Mouse (Mus musculus) liver, embryonic 11.5 days (tissue): ENCODE measurements around the gene Strip2. TPM values are rescaled to one million over a fixed set of nuclear protein-coding genes. Genes with fewer than 3 reads are reported as not detected.

Experiments
- ATAC-seq: fragments of 200-750 bp; cut with Nextera tagmentation; replicated peaks from 2 replicates; pipeline ENCODE4 v1.8.0; 2017; ENCODE audit warnings: moderate number of reproducible peaks, mild to moderate bottlenecking, moderate TSS enrichment, moderate library complexity; ENCODE audit not compliant: low FRiP score
- DNase-seq: peaks from one replicate; pipeline ENCODE4 v3.0.0-alpha.2; 2017; ENCODE audit warnings: low spot score
- H3K27ac ChIP-seq: fragments of 300-500 bp; sonication (generic); 2 replicates; pipeline ENCODE4 v1.5.1; 2014; ENCODE audit warnings: mild to moderate bottlenecking, low read depth, low read length, control low read depth
- H3K27me3 ChIP-seq: fragments of 300-500 bp; sonication (generic); replicated peaks from 2 replicates; pipeline ENCODE4 v1.6.1; 2014; ENCODE audit warnings: low read length, mixed read lengths; ENCODE audit not compliant: control insufficient read depth, insufficient read depth
- H3K36me3 ChIP-seq: fragments of 300-500 bp; sonication (generic); 2 replicates; pipeline ENCODE4 v1.6.1; 2014; ENCODE audit warnings: mild to moderate bottlenecking, low read length, moderate library complexity, mixed read lengths; ENCODE audit not compliant: control insufficient read depth, insufficient read depth
- H3K4me1 ChIP-seq: fragments of 300-500 bp; sonication (generic); replicated peaks from 2 replicates; pipeline ENCODE4 v1.6.1; 2014; ENCODE audit warnings: low read length, mixed read lengths; ENCODE audit not compliant: control insufficient read depth, insufficient read depth
- H3K4me2 ChIP-seq: fragments of 300-500 bp; sonication (generic); 2 replicates; pipeline ENCODE4 v1.6.1; 2014; ENCODE audit warnings: mild to moderate bottlenecking, control low read depth, moderate library complexity
- H3K4me3 ChIP-seq: fragments of 300-500 bp; sonication (generic); 2 replicates; pipeline ENCODE4 v1.5.1; 2014; ENCODE audit warnings: low read depth, low read length, control low read depth
- H3K9ac ChIP-seq: fragments of 300-500 bp; sonication (generic); 2 replicates; pipeline ENCODE4 v1.6.1; 2014; ENCODE audit warnings: low read depth, low read length, control low read depth
- H3K9me3 ChIP-seq: fragments of 300-500 bp; sonication (generic); 2 replicates; pipeline ENCODE4 v1.6.1; 2016; ENCODE audit warnings: low read length, inconsistent platforms, mixed read lengths; ENCODE audit not compliant: control insufficient read depth
- WGBS: fragments of 180-500 bp; shearing (Covaris S2); extraction: QIAGEN DNeasy Blood & Tissue Kit; methylation state at CpG from one replicate; pipeline ENCODE4 v1.1.7; 2014; 5-methylcytosine and 5-hydroxymethylcytosine counted together
- polyA plus RNA-seq: library from polyadenylated mRNA; unstranded; fragments of >200 nt; fragmentation: Nextera tagmentation; extraction: Ambion mirVana; gene quantifications from 2 replicates; pipeline ENCODE4 v1.2.1, GENCODE M21; 2014

Gene Strip2
- polyA plus RNA-seq, 1 experiment from 2014 or later, result 0.51 TPM

DNA sequence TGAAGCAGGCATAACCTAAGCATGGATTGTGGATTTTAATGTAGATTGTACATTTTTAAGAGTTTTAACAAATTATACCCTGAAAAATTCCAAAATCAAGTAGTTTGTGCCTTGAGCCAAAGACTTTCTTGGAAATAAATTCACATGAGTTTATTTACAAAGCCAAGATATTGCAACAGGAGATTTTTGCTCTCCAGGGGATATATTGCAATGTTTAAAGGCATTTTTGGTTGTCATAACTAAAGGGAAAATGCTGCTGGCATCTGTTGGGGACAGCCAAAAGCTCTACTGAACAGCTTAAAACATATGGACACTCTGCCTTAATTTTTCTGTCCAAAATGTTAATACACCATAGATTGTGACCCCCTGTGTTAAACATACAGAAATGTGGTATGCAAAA is 2.7 kb upstream of the Strip2 start:
- DNase-seq, result no peak

DNA sequence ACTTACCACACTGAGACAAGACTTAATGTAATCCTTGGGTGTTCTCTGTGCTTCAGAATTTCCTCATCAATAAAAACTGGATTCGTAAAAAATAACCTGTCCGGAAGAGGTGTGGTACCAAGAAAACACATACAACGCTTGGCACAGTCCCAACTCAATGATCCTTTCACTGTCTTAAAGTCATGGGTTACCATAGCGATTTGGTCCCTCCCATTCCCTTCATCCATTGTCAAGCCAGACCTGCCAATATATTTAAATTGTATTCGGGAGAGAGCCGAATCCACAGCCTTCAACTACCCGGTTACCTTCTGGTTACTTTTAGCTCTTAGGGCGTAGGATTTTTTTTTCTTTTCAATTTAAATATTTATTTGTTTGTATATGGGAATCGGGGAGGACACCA is 976 bp upstream of the Strip2 start:
- H3K4me1 ChIP-seq, result 0 out of 2 replicates have a peak, but pooled peaks cover 4% of the 10 kb centered on the region
- H3K27me3 ChIP-seq, result peaks cover 21% of the 10 kb centered on the region
- no peak for ATAC-seq
- H3K9ac ChIP-seq, result no peak overlapping the region
- no peak overlapping the region; the same call in 1 of the 2 replicates for H3K4me3 ChIP-seq
- no peaks in the 10 kb centered on the region for H3K36me3 ChIP-seq
- peak overlapping the region; percentile 100 for H3K4me2 ChIP-seq
- 41% methylated on average over 9 of the region's 9 CpGs for WGBS
- H3K27ac ChIP-seq, result no peak overlapping the region
- no peaks in the 10 kb centered on the region for H3K9me3 ChIP-seq
- DNase-seq, result no peak

More for the DNA sequence above, 2.7 kb upstream of the Strip2 start:
- H3K9ac ChIP-seq, result no peak overlapping the region
- peaks cover 2% of the 10 kb centered on the region; the same call in 1 of the 2 replicates for H3K36me3 ChIP-seq
- no peak overlapping the region for H3K4me3 ChIP-seq
- no peaks in the 10 kb centered on the region for H3K9me3 ChIP-seq
- H3K4me1 ChIP-seq, result 0 out of 2 replicates have a peak, but pooled peaks cover 4% of the 10 kb centered on the region
- H3K27ac ChIP-seq, result no peak overlapping the region
- ATAC-seq, result no peak
- no peak overlapping the region for H3K4me2 ChIP-seq
- H3K27me3 ChIP-seq, result peaks cover 18% of the 10 kb centered on the region

- peak overlapping the region; percentile 68 for H3K9ac ChIP-seq
- H3K27me3 ChIP-seq, result peaks cover 21% of the 10 kb centered on the region
- ATAC-seq, result peak; percentile 56
- DNase-seq, result no peak
- H3K4me1 ChIP-seq, result 0 out of 2 replicates have a peak, but pooled peaks cover 4% of the 10 kb centered on the region
- H3K4me2 ChIP-seq, result peak overlapping the region; percentile 100
- under 1% methylated on average over 21 of the region's 21 CpGs for WGBS
- peak overlapping the region; percentile 76 for H3K4me3 ChIP-seq
- H3K36me3 ChIP-seq, result no peaks in the 10 kb centered on the region
- no peak overlapping the region for H3K27ac ChIP-seq
- H3K9me3 ChIP-seq, result no peaks in the 10 kb centered on the region
These were observed 540 bp downstream of the Strip2 start for GRCm38 (mm10) chr6:29917383-29917720.

- ATAC-seq, result no peak
- 45% methylated on average over 4 of the region's 4 CpGs for WGBS
- H3K4me3 ChIP-seq, result peak overlapping the region; percentile 76; the same call in 1 of the 2 replicates
- 0 out of 2 replicates have a peak, but pooled peaks cover 4% of the 10 kb centered on the region for H3K4me1 ChIP-seq
- no peak overlapping the region for H3K9ac ChIP-seq
- no peaks in the 10 kb centered on the region for H3K36me3 ChIP-seq
- H3K9me3 ChIP-seq, result no peaks in the 10 kb centered on the region
- DNase-seq, result no peak
- H3K27me3 ChIP-seq, result peaks cover 21% of the 10 kb centered on the region
- H3K27ac ChIP-seq, result no peak overlapping the region
- H3K4me2 ChIP-seq, result peak overlapping the region; percentile 100
These were observed 1.1 kb downstream of the Strip2 start for GRCm38 (mm10) chr6:29917947-29918346.

DNA sequence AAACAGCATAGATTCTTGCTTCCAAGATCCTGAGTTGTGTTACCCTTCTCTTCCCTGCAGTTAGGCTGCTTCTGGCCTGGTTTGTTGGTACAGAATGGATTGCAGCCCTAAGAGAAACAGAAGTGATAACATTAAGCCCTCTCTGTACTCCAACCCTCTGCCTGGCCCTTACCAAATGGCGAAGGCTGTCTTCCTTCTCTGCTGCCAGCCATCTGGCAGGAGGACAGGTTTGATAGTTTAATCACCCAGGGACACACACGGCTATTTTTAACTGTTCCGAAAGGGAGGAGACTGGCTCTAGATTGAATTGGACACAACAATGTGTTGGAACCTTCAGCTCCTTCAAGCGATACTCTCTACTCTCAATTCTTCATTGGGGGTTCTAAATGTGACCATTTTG is 6.7 kb downstream of the Strip2 start:
- Histone ChIP-seq H3K27me3 (peaks cover 7% of the 10 kb centered on the region), H3K27ac (no peak overlapping the region), H3K4me3 (no peak overlapping the region), H3K9ac (no peak overlapping the region), H3K4me1 (no peaks in the 10 kb centered on the region; the same call in 1 of the 2 replicates), H3K9me3 (no peaks in the 10 kb centered on the region), H3K36me3 (no peaks in the 10 kb centered on the region), H3K4me2 (no peak overlapping the region)
- 62% methylated on average over 4 of the region's 4 CpGs for WGBS
- ATAC-seq, result peak; percentile 43; the same call in 1 of the 2 replicates
- no peak for DNase-seq

DNA sequence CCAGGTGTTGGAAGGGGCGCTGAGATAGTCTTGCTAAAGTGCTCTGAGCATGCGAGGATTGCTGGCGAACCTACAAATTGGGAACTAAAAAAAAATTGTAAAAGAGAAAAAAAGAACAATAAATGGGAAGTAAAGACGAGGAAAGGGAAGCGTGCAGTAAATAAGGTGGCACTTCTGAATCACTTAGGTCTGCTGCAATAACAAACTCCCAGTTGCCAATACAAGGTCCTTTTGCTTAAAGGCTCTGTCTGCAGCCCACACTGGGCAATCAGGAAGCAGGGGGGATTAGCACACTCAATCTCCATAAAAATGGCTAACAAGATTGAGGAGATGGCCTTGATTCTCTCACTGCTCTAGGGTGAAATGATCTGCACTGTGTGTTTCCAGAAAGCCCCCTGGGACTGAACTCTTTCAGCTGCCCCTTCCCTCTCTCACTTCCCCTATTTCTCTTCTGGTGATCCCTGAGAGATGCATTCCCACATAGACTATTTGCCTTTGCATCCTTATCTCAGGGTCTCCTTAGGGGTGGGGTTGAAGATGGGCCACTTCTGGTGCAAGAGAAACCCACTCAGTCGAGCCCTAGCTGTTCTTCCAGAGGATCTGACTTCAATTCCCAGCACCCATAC is 8.9 kb downstream of the Strip2 start:
- Histone ChIP-seq H3K36me3 (no peaks in the 10 kb centered on the region), H3K9ac (no peak overlapping the region), H3K4me1 (no peaks in the 10 kb centered on the region; the same call in 1 of the 2 replicates), H3K4me3 (no peak overlapping the region), H3K27me3 (no peaks in the 10 kb centered on the region), H3K27ac (no peak overlapping the region), H3K4me2 (no peak overlapping the region), H3K9me3 (no peaks in the 10 kb centered on the region)
- ATAC-seq (no peak), DNase-seq (no peak)
- 63% methylated on average over 6 of the region's 6 CpGs for WGBS

DNA sequence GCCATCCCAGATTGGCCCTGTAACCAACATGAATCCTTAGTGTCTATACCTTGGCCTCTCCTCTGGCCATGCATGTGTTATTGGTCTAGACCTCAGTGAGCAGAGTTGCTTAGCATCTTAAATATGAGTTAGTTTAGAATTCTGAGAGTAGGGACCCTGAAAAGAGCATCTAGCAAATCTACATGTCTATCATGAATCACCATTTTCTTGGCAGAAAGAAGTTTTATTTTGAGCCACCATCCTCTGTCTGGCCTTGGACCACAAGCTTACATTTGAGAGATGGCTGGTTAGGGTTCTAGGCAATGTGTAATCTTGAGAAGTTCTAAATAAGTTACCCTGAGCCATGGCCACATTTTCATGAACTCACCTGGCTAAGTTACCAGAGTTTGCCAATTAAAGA is 13.3 kb downstream of the Strip2 start:
- H3K4me3 ChIP-seq, result no peak overlapping the region
- H3K27me3 ChIP-seq, result no peaks in the 10 kb centered on the region
- H3K9me3 ChIP-seq, result no peaks in the 10 kb centered on the region
- H3K4me1 ChIP-seq, result no peaks in the 10 kb centered on the region
- DNase-seq (no peak), ATAC-seq (no peak)
- no peak overlapping the region for H3K27ac ChIP-seq
- no peak overlapping the region for H3K4me2 ChIP-seq
- no peak overlapping the region for H3K9ac ChIP-seq
- no peaks in the 10 kb centered on the region for H3K36me3 ChIP-seq

DNA sequence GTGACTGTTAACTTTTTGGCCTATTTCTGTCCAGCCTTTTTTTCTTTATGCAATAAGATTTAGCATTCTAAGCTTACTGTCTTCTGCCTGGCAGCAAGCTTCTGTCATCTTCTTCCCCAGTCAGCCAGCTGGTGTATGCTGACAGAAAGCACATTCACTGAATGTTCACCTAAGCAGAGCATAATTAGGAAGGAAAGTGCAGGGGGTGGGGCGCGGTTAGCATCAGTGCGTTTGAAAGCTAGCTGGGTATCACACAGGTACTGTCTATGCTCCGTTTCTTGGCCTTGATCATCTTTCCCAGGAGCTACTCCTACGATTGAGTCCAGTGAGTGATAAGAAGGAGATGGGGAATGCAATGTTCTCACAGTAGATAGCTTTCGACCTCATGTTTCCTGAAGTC is 13.9 kb downstream of the Strip2 start:
- H3K36me3 ChIP-seq, result no peaks in the 10 kb centered on the region

DNA sequence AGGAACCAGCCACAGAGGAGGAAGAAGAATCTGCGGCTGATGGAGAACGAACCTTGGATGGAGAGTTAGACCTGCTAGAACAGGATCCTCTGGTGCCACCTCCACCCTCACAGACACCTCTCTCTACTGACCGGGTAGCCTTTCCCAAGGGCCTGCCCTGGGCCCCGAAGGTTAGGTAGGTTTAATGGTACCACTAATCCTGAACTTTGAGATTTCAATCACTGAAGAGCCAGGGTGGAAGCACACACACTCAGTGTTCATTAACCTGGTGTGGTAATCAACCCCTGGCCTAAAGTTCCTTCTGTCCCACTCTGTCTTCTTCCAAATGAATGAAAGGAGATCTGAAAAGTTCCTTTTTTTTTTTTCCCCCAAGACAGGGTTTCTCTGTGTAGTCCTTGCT is 14.4 kb downstream of the Strip2 start:
- H3K36me3 ChIP-seq, result no peaks in the 10 kb centered on the region
- 80% methylated on average over 4 of the region's 4 CpGs for whole genome bisulfite sequencing

More for the DNA sequence above, 13.9 kb downstream of the Strip2 start:
- WGBS, result 69% methylated on average over 6 of the region's 6 CpGs
- no peaks in the 10 kb centered on the region for H3K27me3 ChIP-seq
- DNase-seq (no peak), ATAC-seq (no peak)
- H3K27ac ChIP-seq, result no peak overlapping the region
- no peak overlapping the region for H3K4me3 ChIP-seq
- no peak overlapping the region for H3K4me2 ChIP-seq
- H3K9me3 ChIP-seq, result no peaks in the 10 kb centered on the region
- H3K4me1 ChIP-seq, result no peaks in the 10 kb centered on the region
- no peak overlapping the region for H3K9ac ChIP-seq

More for the DNA sequence above, 14.4 kb downstream of the Strip2 start:
- Histone ChIP-seq H3K4me3 (no peak overlapping the region), H3K27me3 (no peaks in the 10 kb centered on the region), H3K4me2 (no peak overlapping the region), H3K27ac (no peak overlapping the region), H3K9ac (no peak overlapping the region), H3K4me1 (no peaks in the 10 kb centered on the region), H3K9me3 (no peaks in the 10 kb centered on the region)
- ATAC-seq (no peak), DNase-seq (no peak)
